8 mouse cellular contexts compared by ENCODE assay signal in genomic region chr11:79703885-79704291, GRCm38 (mm10).
DNase-seq lines count a peak whose midpoint lies in the region; ATAC-seq and TF ChIP-seq lines count a peak whose summit lies in the region.

No protein-coding gene starts in this region.

- H3K9me3 ChIP-seq in heart, embryonic 15.5 days (replicated peaks) = no peaks in the 10 kb centered on the region
- no peaks in the 10 kb centered on the region for H3K9me3 ChIP-seq in limb, embryonic 14.5 days (ENCODE audit: control insufficient read depth, low read length)

- WGBS in thymus, adult 2 months = under 1% methylated on average over 27 of the region's 27 CpGs
- WGBS in heart, embryonic 15.5 days = under 1% methylated on average over 27 of the region's 27 CpGs
- under 1% methylated on average over 26 of the region's 27 CpGs for WGBS in limb, embryonic 14.5 days

- TF ChIP-seq CTCF in thymus, adult 2 months (IDR thresholded peaks at IDR 0.05; ENCODE audit: borderline replicate concordance, control insufficient read depth, extremely low read depth, insufficient read depth, low read length, poor library complexity) = no peak

- no peaks in the 10 kb centered on the region for H3K27me3 ChIP-seq in thymus, adult 2 months (ENCODE audit: control insufficient read depth, insufficient read depth, low read length)
- H3K27me3 ChIP-seq in heart, embryonic 15.5 days = no peaks in the 10 kb centered on the region
- H3K27me3 ChIP-seq in limb, embryonic 14.5 days (ENCODE audit: control insufficient read depth, insufficient read depth, low read length) = no peaks in the 10 kb centered on the region

- peak; percentile 81 for DNase-seq in embryo, embryonic 10 days (ENCODE audit: low spot score)
- no peak for DNase-seq in embryo, embryonic 9.5 days (ENCODE audit: extremely low spot score)
- DNase-seq in thymus, adult 2 months = no peak
- no peak for DNase-seq in thymus, postnatal 36 days
- peak; percentile 57 for DNase-seq in limb, embryonic 14.5 days (ENCODE audit: low spot score)
- DNase-seq in adrenal gland, postnatal 14 days = no peak

- H3K4me1 ChIP-seq in thymus, adult 2 months (replicated peaks; ENCODE audit: control insufficient read depth, insufficient read depth, low read length) = peaks cover 15% of the 10 kb centered on the region
- peaks cover 22% of the 10 kb centered on the region for H3K4me1 ChIP-seq in heart, embryonic 15.5 days (replicated peaks)
- peaks cover 18% of the 10 kb centered on the region for H3K4me1 ChIP-seq in limb, embryonic 14.5 days (ENCODE audit: control insufficient read depth, insufficient read depth, low read length)

- no peak for TF ChIP-seq POLR2A in thymus, adult 2 months (IDR thresholded peaks at IDR 0.05; ENCODE audit: control insufficient read depth, extremely low read depth, insufficient read depth, low read length, poor library complexity)
- no peak for TF ChIP-seq POLR2A in limb, embryonic 14.5 days (IDR thresholded peaks at IDR 0.05; ENCODE audit: borderline replicate concordance, extremely low read depth, insufficient read depth, insufficient read length)

- peak overlapping the region; percentile 67 for H3K4me2 ChIP-seq in heart, embryonic 15.5 days
- peak overlapping the region; percentile 63 for H3K4me2 ChIP-seq in limb, embryonic 14.5 days (replicated peaks; ENCODE audit: low read depth, low read length, severe bottlenecking)

- peak overlapping the region; percentile 95 for H3K9ac ChIP-seq in heart, embryonic 15.5 days
- H3K9ac ChIP-seq in limb, embryonic 14.5 days (ENCODE audit: low read depth, low read length, severe bottlenecking) = peak overlapping the region; percentile 87

- peak overlapping the region; percentile 51 for H3K27ac ChIP-seq in thymus, adult 2 months (ENCODE audit: control insufficient read depth, insufficient read depth, low read length)
- peak overlapping the region; percentile 99 for H3K27ac ChIP-seq in heart, embryonic 15.5 days
- peak overlapping the region; percentile 96 for H3K27ac ChIP-seq in limb, embryonic 14.5 days (replicated peaks; ENCODE audit: low read depth, low read length)

- peak; percentile 51 for ATAC-seq in heart, embryonic 15.5 days (replicated peaks; ENCODE audit: insufficient number of reproducible peaks, insufficient read depth, low FRiP score, low read depth)
- peak; percentile 58 for ATAC-seq in limb, embryonic 14.5 days (ENCODE audit: low FRiP score, low read depth)
- ATAC-seq in monocyte, adult 5-6 weeks (replicated peaks; ENCODE audit: insufficient number of reproducible peaks, low FRiP score, low TSS enrichment, poor library complexity, severe bottlenecking) = peak; percentile 10; the same call in 1 of the 2 replicates

- no peaks in the 10 kb centered on the region for H3K36me3 ChIP-seq in thymus, adult 2 months (ENCODE audit: control insufficient read depth, insufficient read depth, low read length)
- peaks cover 6% of the 10 kb centered on the region; the same call in 1 of the 2 replicates for H3K36me3 ChIP-seq in heart, embryonic 15.5 days
- H3K36me3 ChIP-seq in limb, embryonic 14.5 days (ENCODE audit: control insufficient read depth, insufficient read depth, low read length) = peaks cover 13% of the 10 kb centered on the region

- peak overlapping the region; percentile 70 for H3K4me3 ChIP-seq in thymus, adult 2 months (ENCODE audit: control insufficient read depth, insufficient read depth, low read length)
- H3K4me3 ChIP-seq in heart, embryonic 15.5 days = peak overlapping the region; percentile 93
- peak overlapping the region; percentile 73 for H3K4me3 ChIP-seq in limb, embryonic 14.5 days (replicated peaks; ENCODE audit: low read length)

Comparison
In these comparisons a context has a peak if more than half of its experiments do, and no peak if none do; other contexts are left out.
1. DNase-seq: peak in embryo, embryonic 10 days (single experiment) and limb, embryonic 14.5 days (single experiment); none in embryo, embryonic 9.5 days (single experiment), thymus, adult 2 months (single experiment), thymus, postnatal 36 days (0 of 2) and adrenal gland, postnatal 14 days (single experiment).
2. Peak in every context shown above with its lines, with median percentiles within 50 percentile points of each other: H3K27ac ChIP-seq, H3K4me3 ChIP-seq and ATAC-seq.